Mouse (Mus musculus) kidney, adult 2 months (tissue): ENCODE results near the gene Tmed9.

Experiments used
- CTCF ChIP-seq: fragments of 200-500 bp; conservative IDR thresholded peaks from 2 replicates; pipeline ENCODE4 v1.5.1; 2011; ENCODE audit warnings: low read depth, mild to moderate bottlenecking, control low read depth, low read length, moderate library complexity, mixed read lengths; ENCODE audit not compliant: insufficient read depth, insufficient read length
- POLR2A ChIP-seq: fragments of 200-500 bp; IDR thresholded peaks from one replicate; pipeline ENCODE4 v1.6.1; 2011; ENCODE audit warnings: low read depth, low read length, control low read depth

GRCm38 (mm10) chr13:55636185-55636983 lies 62.9 kb downstream of the Tmed9 start:
- no peak for TF ChIP-seq POLR2A
- no peak for TF ChIP-seq CTCF
